Comparison of ENCODE assay signal across 13 mouse cellular contexts in genomic region chr4:126141021-126141420, GRCm38 (mm10). TPM values are rescaled to one million over a fixed set of nuclear protein-coding genes. Genes with fewer than 3 reads are reported as not detected.
DNase-seq lines count a peak whose midpoint lies in the region; ATAC-seq and TF ChIP-seq lines count a peak whose summit lies in the region.
"Had no signal": no experiment of that assay in that cellular context is flagged by ENCODE, and none has a peak within 500 bp of the region (broad histone marks: within the 10 kb centered on the region; RNA-seq: fewer than 3 reads in every experiment).

No protein-coding gene starts in this region.

- H3K4me3 ChIP-seq in heart, embryonic 13.5 days = no peak overlapping the region
- no peak overlapping the region for H3K4me3 ChIP-seq in lung, postnatal 0 days (ENCODE audit: low read depth, low read length)
- H3K4me3 ChIP-seq in liver, embryonic 13.5 days (replicated peaks) = no peak overlapping the region
- H3K4me3 ChIP-seq in cerebellum, adult 2 months (replicated peaks; ENCODE audit: insufficient read depth, low read depth, low read length) = no peak overlapping the region
- H3K4me3 ChIP-seq: forebrain, embryonic 12.5 days; hindbrain, embryonic 15.5 days; neural tube, embryonic 13.5 days had no signal

- no peak for TF ChIP-seq POLR2A in cerebellum, adult 2 months (IDR thresholded peaks at IDR 0.05; ENCODE audit: borderline replicate concordance, insufficient read depth, low read length)

- ATAC-seq in heart, embryonic 13.5 days (ENCODE audit: extremely low read depth, insufficient number of reproducible peaks, low FRiP score, low TSS enrichment) = no peak
- peak; percentile 37 for ATAC-seq in lung, postnatal 0 days
- peak; percentile 25; the same call in 1 of the 2 replicates for ATAC-seq in liver, embryonic 13.5 days (ENCODE audit: low read depth)
- ATAC-seq: activated CD4-positive, CD25-positive, alpha-beta regulatory T cell, adult 4 months had no signal

- DNase-seq in heart, postnatal 4 days = no peak
- DNase-seq in lung, postnatal 0 days (ENCODE audit: low spot score) = peak; percentile 15
- DNase-seq in lung, postnatal 14 days = no peak
- peak; percentile 55 for DNase-seq in kidney, postnatal 14 days
- no peak for DNase-seq in liver, embryonic 13.5 days
- DNase-seq in cerebellum, adult 2 months = no peak
- no peak for DNase-seq in cerebellum, postnatal 4 days (ENCODE audit: low spot score in 2 of 2)
- DNase-seq: cerebellum, postnatal 14 days had no signal

- TF ChIP-seq CTCF in lung, postnatal 0 days (IDR thresholded peaks at IDR 0.05) = no peak
- TF ChIP-seq CTCF in cerebellum, adult 2 months (IDR thresholded peaks at IDR 0.05; ENCODE audit: borderline replicate concordance, insufficient read depth, low read depth, low read length) = no peak

- H3K27me3 ChIP-seq in heart, embryonic 13.5 days (replicated peaks) = no peaks in the 10 kb centered on the region
- H3K27me3 ChIP-seq in lung, postnatal 0 days (replicated peaks; ENCODE audit: insufficient read depth, low read length) = no peaks in the 10 kb centered on the region
- H3K27me3 ChIP-seq in liver, embryonic 13.5 days = no peaks in the 10 kb centered on the region
- no peaks in the 10 kb centered on the region for H3K27me3 ChIP-seq in cerebellum, adult 2 months (ENCODE audit: control insufficient read depth, insufficient read depth, low read length)
- H3K27me3 ChIP-seq: hindbrain, embryonic 15.5 days; neural tube, embryonic 13.5 days had no signal

- no peaks in the 10 kb centered on the region for H3K9me3 ChIP-seq in heart, embryonic 13.5 days
- H3K9me3 ChIP-seq in lung, postnatal 0 days (ENCODE audit: low read length) = no peaks in the 10 kb centered on the region
- no peaks in the 10 kb centered on the region for H3K9me3 ChIP-seq in liver, embryonic 13.5 days (replicated peaks)
- H3K9me3 ChIP-seq: forebrain, embryonic 12.5 days; hindbrain, embryonic 15.5 days; neural tube, embryonic 13.5 days had no signal

- 46% methylated on average over 5 of the region's 5 CpGs for WGBS in heart, embryonic 13.5 days
- WGBS in lung, postnatal 0 days = 57% methylated on average over 5 of the region's 5 CpGs
- 74% methylated on average over 5 of the region's 5 CpGs for WGBS in liver, embryonic 13.5 days (ENCODE audit: insufficient replicate concordance)
- 79% methylated on average over 5 of the region's 5 CpGs for WGBS in cerebellum, adult 2 months

- no peak overlapping the region; the same call in 1 of the 2 replicates for H3K9ac ChIP-seq in heart, embryonic 13.5 days
- H3K9ac ChIP-seq in lung, postnatal 0 days (replicated peaks; ENCODE audit: low read depth) = no peak overlapping the region
- no peak overlapping the region for H3K9ac ChIP-seq in liver, embryonic 13.5 days
- H3K9ac ChIP-seq: forebrain, embryonic 12.5 days; hindbrain, embryonic 15.5 days; neural tube, embryonic 13.5 days had no signal

- no peak overlapping the region for H3K4me2 ChIP-seq in heart, embryonic 13.5 days
- no peak overlapping the region for H3K4me2 ChIP-seq in lung, postnatal 0 days (replicated peaks; ENCODE audit: low read depth, low read length)
- no peak overlapping the region for H3K4me2 ChIP-seq in liver, embryonic 13.5 days
- H3K4me2 ChIP-seq: forebrain, embryonic 12.5 days; hindbrain, embryonic 15.5 days; neural tube, embryonic 13.5 days had no signal

- peak overlapping the region; percentile 58 for H3K27ac ChIP-seq in heart, embryonic 13.5 days (replicated peaks)
- H3K27ac ChIP-seq in lung, postnatal 0 days (ENCODE audit: low read length) = no peak overlapping the region
- H3K27ac ChIP-seq in liver, embryonic 13.5 days = peak overlapping the region; percentile 21; the same call in 1 of the 2 replicates
- H3K27ac ChIP-seq in cerebellum, adult 2 months (ENCODE audit: insufficient read depth, low read length) = no peak overlapping the region
- H3K27ac ChIP-seq: forebrain, embryonic 12.5 days; hindbrain, embryonic 15.5 days; neural tube, embryonic 13.5 days had no signal

- H3K4me1 ChIP-seq in heart, embryonic 13.5 days = peaks cover 13% of the 10 kb centered on the region
- H3K4me1 ChIP-seq in lung, postnatal 0 days (ENCODE audit: insufficient read depth, low read depth, low read length) = peaks cover 4% of the 10 kb centered on the region; the same call in 1 of the 2 replicates
- peaks cover 8% of the 10 kb centered on the region; the same call in 1 of the 2 replicates for H3K4me1 ChIP-seq in liver, embryonic 13.5 days (replicated peaks)
- no peaks in the 10 kb centered on the region for H3K4me1 ChIP-seq in cerebellum, adult 2 months (ENCODE audit: control insufficient read depth, insufficient read depth, low read length)
- H3K4me1 ChIP-seq: forebrain, embryonic 12.5 days; hindbrain, embryonic 15.5 days; neural tube, embryonic 13.5 days had no signal

- TF ChIP-seq EP300 in lung, postnatal 0 days (IDR thresholded peaks at IDR 0.05) = no peak

- peaks cover 48% of the 10 kb centered on the region for H3K36me3 ChIP-seq in heart, embryonic 13.5 days
- H3K36me3 ChIP-seq in lung, postnatal 0 days (ENCODE audit: insufficient read depth, low read length) = peaks cover 23% of the 10 kb centered on the region; the same call in 1 of the 2 replicates
- H3K36me3 ChIP-seq in liver, embryonic 13.5 days = peaks cover 37% of the 10 kb centered on the region

RNA-seq across cellular contexts. Expression of gene Eva1b, which starts 6.5 kb away (rescaled TPM):
- 30.9 and 34.2 TPM in 2 replicates for polyA plus RNA-seq in heart, embryonic 13.5 days (2015; fragmentation: Nextera tagmentation; extraction: Ambion mirVana)
- total RNA-seq in heart, postnatal 4 days (2021) = 10 to 100 TPM; 27.3 to 29.3 TPM
- 151 TPM in 2 replicates for polyA plus RNA-seq in lung, postnatal 0 days (2015; fragmentation: Nextera tagmentation; extraction: Ambion mirVana)
- 11.8 and 13.3 TPM in 2 replicates for polyA plus RNA-seq in liver, embryonic 13.5 days (2015; fragmentation: Nextera tagmentation; extraction: Ambion mirVana)
- polyA plus RNA-seq in cerebellum, adult 2 months (2012; rRNA removed) = 9.0 and 9.2 TPM in 2 replicates

RNA-seq across cellular contexts. Expression of gene Sh3d21, which starts 22.3 kb away (rescaled TPM):
- 2.8 and 3.0 TPM in 2 replicates for polyA plus RNA-seq in heart, embryonic 13.5 days (2015; fragmentation: Nextera tagmentation; extraction: Ambion mirVana)
- total RNA-seq in heart, postnatal 4 days (2021) = 1 to 10 TPM; 1.6 to 1.8 TPM
- polyA plus RNA-seq in lung, postnatal 0 days (2015; fragmentation: Nextera tagmentation; extraction: Ambion mirVana) = 23.3 and 30.7 TPM in 2 replicates
- polyA plus RNA-seq in liver, embryonic 13.5 days (2015; fragmentation: Nextera tagmentation; extraction: Ambion mirVana) = 0.82 and 1.3 TPM in 2 replicates
- 1.6 and 2.0 TPM in 2 replicates for polyA plus RNA-seq in cerebellum, adult 2 months (2012; rRNA removed)

RNA-seq across cellular contexts. Expression of gene Stk40, which starts 37.3 kb away (rescaled TPM):
- polyA plus RNA-seq in heart, embryonic 13.5 days (2015; fragmentation: Nextera tagmentation; extraction: Ambion mirVana) = 26.4 and 26.6 TPM in 2 replicates
- 10 to 100 TPM; 32.5 to 33.2 TPM for total RNA-seq in heart, postnatal 4 days (2021)
- polyA plus RNA-seq in lung, postnatal 0 days (2015; fragmentation: Nextera tagmentation; extraction: Ambion mirVana) = 26.7 and 30.6 TPM in 2 replicates
- polyA plus RNA-seq in liver, embryonic 13.5 days (2015; fragmentation: Nextera tagmentation; extraction: Ambion mirVana) = 13.9 and 15.9 TPM in 2 replicates
- polyA plus RNA-seq in cerebellum, adult 2 months (2012; rRNA removed) = 23.3 and 24.9 TPM in 2 replicates

RNA-seq across cellular contexts. Expression of gene Lsm10, which starts 44.6 kb away (rescaled TPM):
- 35.2 and 48.6 TPM in 2 replicates for polyA plus RNA-seq in heart, embryonic 13.5 days (2015; fragmentation: Nextera tagmentation; extraction: Ambion mirVana)
- total RNA-seq in heart, postnatal 4 days (2021) = 10 to 100 TPM; 17.3 to 18.4 TPM
- 62.2 and 64.1 TPM in 2 replicates for polyA plus RNA-seq in lung, postnatal 0 days (2015; fragmentation: Nextera tagmentation; extraction: Ambion mirVana)
- 31.1 and 31.3 TPM in 2 replicates for polyA plus RNA-seq in liver, embryonic 13.5 days (2015; fragmentation: Nextera tagmentation; extraction: Ambion mirVana)
- 21.4 and 28.8 TPM in 2 replicates for polyA plus RNA-seq in cerebellum, adult 2 months (2012; rRNA removed)

Comparison
In these comparisons a context has a peak if more than half of its experiments do, and no peak if none do; other contexts are left out.
1. DNase-seq: peak in lung, postnatal 0 days (single experiment) and kidney, postnatal 14 days (single experiment); none in heart, postnatal 4 days (single experiment), lung, postnatal 14 days (single experiment), liver, embryonic 13.5 days (single experiment), cerebellum, adult 2 months (0 of 2) and cerebellum, postnatal 4 days (0 of 2).
2. H3K27ac ChIP-seq: peak in heart, embryonic 13.5 days (single experiment) and liver, embryonic 13.5 days (single experiment); none in lung, postnatal 0 days (single experiment) and cerebellum, adult 2 months (single experiment).